Mouse (Mus musculus): ENCODE data around the gene Slc22a20.

- TF ChIP-seq CTCF (IDR thresholded peaks at IDR 0.05; ENCODE audit: borderline replicate concordance, insufficient read depth, low read depth, low read length): no peak
- TF ChIP-seq POLR2A (IDR thresholded peaks at IDR 0.05; ENCODE audit: borderline replicate concordance, insufficient read depth, low read length): no peak
Observed at GRCm38 (mm10) chr19:5965910-5966309, 20.0 kb downstream of the Slc22a20 start.
